Mouse (Mus musculus) liver, embryonic 14.5 days (tissue): ENCODE results near the gene Dio1.

ENCODE experiments used
- CTCF ChIP-seq: IDR thresholded peaks from 2 replicates; pipeline ENCODE4 v1.5.1; 2016; ENCODE audit warnings: antibody characterized with exemption, low read depth, control low read depth
- EP300 ChIP-seq: IDR thresholded peaks from 2 replicates; pipeline ENCODE4 v1.6.1; 2016; ENCODE audit warnings: antibody characterized with exemption, low read depth

DNA sequence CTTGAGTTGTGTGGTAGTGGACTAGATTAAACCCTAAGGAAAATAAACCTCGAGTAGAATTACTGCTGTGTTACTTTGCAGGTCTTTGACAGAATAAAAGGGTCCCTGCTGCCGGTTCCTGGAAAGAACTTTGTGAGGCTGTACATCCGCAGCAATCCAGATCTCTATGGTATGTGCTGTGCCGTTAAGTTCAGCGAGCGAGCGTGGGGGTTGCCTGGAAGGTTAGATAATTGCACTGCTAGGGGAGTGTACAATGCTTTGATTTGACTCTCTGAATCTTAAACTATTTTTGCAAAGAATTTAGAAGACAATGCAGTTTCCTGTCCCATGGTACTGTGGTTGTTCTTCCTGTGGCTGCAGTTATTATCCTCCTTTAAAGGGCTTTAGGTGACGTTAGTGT lies 29.4 kb upstream of the Dio1 start:
- no peak for TF ChIP-seq EP300
- TF ChIP-seq CTCF = no peak
